Mouse (Mus musculus) cerebellum, postnatal 36 days (tissue): Measurements from ENCODE around the gene Arl6.

Experiments used
- DNase-seq, 2 experiments: peaks; one replicate each; pipeline ENCODE4 v3.0.0; 2021 to 2022; ENCODE audit warnings: mixed read lengths in 2 of 2

Arl6 gene

DNA sequence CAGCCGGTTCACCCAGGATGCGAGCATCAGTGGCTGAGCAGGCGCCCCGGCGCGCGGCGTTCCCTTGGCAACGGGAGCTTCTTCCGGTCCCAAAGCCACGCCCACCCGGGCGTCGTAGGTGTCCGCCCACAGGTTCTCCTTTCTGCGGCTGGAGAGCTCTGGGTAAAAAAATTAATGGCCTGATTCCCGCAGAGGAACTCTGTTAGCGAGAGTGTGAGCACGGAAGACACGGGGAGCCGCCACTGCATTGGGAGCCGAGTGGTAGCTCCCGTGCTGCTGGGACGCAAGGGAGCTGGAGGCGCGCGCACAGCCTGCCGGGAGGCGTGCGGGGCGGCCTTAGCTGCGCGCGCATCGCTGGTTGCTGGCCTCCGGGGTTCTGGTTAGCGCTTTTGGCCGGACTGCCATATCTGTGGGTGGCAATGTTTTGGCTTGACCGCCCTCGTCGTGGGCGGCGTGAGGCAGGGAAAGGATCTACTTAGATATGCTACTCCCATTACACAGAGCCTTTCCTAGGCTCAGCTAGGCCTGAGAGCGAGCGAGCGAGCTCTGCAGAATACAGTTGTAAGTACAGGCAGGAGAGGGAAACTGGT lies at the start of gene Arl6:
Gene Arl6 (minus strand): TSS at position 290 of the 590 bp plus-strand sequence.
- DNase-seq: peak; percentile 94 to 95

DNA sequence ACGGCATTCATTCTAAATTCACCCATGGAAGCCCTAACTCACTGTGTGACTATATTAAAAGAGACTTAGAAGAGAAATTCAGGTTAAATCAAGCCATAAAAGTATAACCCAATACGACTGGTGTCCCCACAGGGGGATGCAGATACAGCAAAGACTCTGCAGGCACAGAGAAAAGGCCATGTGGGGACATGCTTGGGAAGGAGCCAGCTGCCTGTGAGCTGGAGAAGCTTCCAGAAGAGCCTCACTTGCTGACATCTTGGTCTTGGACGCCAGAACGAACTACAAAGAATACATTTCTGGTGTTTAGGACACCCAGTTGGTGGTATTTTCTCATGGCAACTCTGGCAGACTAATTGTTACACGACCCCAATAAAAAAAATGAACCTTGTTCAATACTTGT lies 45.9 kb upstream of the Arl6 start:
- no peak for DNase-seq

DNA sequence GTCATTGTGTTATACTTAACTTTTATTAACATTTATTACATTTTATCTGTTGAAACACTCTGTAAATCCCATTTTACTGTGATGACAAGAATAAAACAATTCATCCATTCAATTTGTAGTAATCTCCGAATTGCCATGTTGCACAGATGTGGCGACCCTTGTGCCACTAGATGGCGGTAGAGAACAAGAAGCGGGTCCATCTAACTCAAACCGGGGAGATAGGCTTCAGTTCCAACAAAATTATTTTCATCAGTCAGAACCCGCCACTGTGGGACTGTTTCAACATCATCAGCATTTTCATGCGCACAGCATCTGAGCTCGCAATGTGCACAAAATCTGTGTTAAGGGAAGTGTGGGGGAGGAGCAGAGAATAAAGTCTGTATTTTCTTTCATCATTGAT lies 44.2 kb upstream of the Arl6 start:
- DNase-seq: peak; percentile 66 to 70

DNA sequence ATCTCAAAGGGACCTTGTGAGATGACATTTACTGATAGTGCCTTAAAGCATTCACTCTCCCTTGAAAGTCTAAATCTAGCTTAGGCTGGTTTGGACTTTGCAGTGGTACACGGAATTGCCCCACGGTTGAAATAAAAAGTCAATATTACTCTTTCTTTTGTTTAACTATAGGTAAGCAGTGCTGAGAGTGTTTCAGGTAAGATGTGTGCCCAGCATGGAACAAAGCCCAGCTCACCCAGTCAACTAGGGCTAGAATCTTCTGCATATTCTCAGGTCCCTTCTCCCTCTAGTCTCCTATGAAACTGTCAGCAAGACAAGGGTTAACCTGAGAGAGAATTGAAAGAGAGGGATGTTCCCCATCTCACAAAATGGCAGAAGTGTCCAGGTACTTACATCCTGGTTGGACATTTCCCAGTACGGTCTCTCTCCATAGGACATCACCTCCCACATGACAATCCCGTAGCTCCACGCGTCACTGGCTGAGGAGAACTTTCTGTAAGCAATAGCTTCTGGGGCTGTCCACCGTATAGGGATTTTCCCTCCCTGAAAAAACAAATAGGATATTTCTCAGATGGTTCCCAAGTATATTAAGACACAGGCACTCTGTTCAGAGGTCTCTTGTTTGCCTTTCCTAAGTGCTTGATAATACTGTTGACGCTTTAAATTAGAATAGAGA lies 43.2 kb upstream of the Arl6 start:
- no peak for DNase-seq

GRCm38 (mm10) chr16:59666938-59667337 lies 27.7 kb upstream of the Arl6 start:
- DNase-seq: no peak

DNA sequence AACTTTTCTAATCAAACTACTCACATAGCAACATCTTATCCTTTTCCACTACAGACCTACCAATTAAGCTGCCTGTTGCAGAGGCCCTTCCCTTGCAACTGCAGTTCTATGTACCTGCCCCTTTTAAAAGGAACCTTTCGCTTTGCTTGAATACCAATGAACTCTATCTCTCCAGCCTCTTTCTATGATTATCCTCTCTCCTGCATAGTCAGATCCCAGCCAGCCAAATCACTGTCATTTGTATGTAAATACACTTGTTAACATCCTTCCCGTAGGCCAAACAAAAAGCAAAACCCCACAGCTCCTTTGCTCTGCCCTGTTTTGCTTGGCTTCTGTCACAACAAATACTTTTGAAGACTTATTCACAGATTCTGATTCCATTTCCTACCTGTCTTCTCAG lies 4.6 kb upstream of the Arl6 start:
- no peak for DNase-seq

- no peak for DNase-seq
Measured at GRCm38 (mm10) chr16:59639985-59640384, 794 bp upstream of the Arl6 start.

- DNase-seq: peak; percentile 10 to 26
Measured at GRCm38 (mm10) chr16:59634598-59634997, 4.6 kb downstream of the Arl6 start.

- DNase-seq: no peak
Measured at GRCm38 (mm10) chr16:59621554-59621953, 17.6 kb downstream of the Arl6 start.

DNA sequence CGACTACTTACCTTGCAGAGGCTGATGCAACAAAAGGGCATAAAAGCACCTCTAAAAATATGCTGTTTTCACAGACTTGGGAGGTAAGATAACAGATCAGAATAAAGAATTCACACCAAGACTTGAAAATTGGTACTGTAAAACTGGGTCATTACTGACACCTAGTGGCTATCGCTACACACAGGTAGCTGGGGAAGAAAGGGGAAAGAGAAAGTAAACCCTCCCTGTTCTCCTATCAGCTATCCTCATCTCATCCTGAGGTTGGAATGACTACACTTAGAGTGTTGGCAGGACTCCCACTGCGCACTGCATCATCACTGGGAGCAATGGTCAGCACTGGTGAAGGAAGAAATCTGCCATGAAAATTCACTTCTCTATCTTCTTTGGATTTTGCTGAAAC lies 22.0 kb downstream of the Arl6 start:
- peak; percentile 9 to 31 for DNase-seq

- DNase-seq: no peak
Measured at GRCm38 (mm10) chr16:59615675-59616074, 23.5 kb downstream of the Arl6 start.

DNA sequence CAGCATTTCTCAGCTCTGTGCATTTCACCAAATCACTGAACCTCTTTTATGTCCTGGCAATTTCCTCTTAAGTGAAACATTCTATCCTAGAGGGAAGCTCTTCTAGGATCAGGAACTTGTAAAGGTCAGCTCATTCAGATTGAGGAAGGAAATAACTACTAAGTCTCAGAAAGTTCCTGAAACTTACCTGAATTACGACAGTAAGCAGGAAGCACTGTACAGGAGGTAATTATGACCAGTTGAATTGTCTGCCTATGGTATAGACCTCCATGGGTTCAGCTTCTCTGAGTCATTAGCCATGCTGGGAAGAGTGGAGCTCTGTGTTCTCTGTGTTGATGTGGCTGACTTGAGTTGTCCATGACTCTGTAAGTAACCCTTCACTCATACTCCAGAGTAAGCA lies 28.4 kb downstream of the Arl6 start:
- DNase-seq: no peak

DNA sequence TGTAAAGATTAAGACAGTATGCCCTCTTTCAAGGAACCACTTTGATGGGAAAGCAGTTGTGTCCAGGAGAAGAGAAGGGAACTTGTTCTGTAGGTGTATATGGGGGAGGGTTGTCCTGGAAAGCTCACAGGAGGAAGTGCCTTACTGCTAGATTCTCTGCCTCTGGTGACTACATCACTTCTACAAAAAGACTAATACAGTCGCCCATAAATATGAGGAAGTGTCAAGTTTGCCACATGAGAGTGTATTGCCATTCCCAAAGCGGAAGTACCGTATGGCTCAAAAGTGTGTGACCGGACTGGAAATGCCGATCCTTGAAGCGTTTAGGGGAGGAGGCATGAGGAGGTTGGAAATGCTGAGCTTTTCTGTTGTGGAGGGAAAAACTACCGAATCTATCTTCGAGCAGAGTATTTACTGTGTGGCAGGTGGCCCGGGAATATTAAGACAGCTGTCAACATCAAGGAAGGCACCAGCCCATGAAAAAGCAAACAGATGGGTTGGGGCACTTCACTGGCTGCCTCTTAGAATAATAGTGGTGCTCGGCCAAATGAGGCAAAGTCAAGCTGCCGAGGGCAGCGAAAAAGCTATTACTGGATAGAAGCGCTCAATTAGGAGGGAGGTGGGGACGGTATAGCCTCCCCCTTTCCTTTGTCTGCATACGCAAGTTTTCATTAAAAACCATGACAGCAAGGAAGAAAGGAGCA lies 35.0 kb downstream of the Arl6 start:
- no peak for DNase-seq

GRCm38 (mm10) chr16:59600311-59601251 lies 38.6 kb downstream of the Arl6 start, which contains the start of gene Crybg3:
Gene Crybg3, minus strand, starts transcription at chr16:59600979.
- peak; percentile 49 to 66 for DNase-seq

DNA sequence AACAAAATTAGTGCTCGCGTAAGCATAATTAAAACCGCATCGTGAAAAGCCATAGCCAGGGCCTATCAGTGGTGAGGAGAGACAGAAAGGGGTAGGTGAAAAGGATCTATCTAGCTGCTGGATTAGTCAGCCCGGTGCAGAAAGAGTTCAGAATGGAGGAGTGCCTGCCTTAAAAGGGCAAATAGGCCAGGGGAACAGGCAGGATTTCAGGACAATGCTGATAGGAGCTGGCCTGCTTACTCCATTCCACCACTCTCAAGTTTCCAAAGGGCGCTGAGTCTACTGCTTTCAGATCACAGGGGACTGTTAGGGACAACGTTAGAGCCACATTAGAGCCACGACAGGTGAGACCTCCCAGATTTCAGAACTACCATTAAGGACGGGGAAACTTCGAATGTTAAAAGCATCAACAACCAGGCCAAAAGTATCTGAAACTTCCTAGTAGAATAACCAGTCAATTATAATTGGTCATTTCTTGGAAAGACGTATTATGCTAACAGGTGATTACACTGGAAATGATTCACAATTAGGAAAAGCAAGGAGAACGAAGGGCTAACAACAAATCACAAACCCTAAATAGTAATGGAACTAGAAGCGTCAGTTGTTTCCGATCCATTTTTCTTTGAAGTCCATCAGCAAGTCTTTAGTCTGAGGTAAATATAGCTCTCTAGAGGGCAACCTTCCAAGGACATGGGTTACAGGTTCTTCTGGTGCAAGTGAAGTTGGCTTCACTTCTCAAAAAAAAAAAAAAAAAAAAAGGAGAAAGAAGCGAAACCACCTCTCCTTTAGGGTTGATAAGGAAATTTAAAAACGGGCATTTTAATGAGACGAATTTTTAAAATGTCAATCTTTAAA lies 39.6 kb downstream of the Arl6 start:
- DNase-seq: no peak

- DNase-seq: no peak
Measured at GRCm38 (mm10) chr16:59598997-59599396, 40.2 kb downstream of the Arl6 start.

GRCm38 (mm10) chr16:59597256-59597655 lies 41.9 kb downstream of the Arl6 start:
- no peak for DNase-seq

DNA sequence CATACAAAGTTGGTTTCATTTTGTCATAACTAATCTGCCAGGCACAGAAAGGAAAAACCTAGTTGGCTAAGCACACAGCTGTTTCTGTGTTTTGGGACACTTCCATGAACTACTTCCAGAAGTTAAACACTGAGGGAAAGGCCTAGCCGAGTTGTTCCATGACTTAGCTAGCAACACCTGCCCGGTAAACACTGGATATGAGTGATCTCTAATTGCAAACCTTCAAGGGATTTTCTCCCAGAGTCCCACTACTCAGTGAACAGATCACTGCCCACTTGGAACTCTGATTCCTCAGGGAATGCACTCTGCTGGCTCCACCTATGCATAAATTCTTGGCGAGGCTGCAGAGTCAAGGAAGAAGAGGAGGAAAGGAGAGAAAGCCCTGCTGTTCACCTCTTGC lies 44.5 kb downstream of the Arl6 start:
- DNase-seq: no peak

- DNase-seq: no peak
Measured at GRCm38 (mm10) chr16:59590790-59591189, 48.4 kb downstream of the Arl6 start.

DNA sequence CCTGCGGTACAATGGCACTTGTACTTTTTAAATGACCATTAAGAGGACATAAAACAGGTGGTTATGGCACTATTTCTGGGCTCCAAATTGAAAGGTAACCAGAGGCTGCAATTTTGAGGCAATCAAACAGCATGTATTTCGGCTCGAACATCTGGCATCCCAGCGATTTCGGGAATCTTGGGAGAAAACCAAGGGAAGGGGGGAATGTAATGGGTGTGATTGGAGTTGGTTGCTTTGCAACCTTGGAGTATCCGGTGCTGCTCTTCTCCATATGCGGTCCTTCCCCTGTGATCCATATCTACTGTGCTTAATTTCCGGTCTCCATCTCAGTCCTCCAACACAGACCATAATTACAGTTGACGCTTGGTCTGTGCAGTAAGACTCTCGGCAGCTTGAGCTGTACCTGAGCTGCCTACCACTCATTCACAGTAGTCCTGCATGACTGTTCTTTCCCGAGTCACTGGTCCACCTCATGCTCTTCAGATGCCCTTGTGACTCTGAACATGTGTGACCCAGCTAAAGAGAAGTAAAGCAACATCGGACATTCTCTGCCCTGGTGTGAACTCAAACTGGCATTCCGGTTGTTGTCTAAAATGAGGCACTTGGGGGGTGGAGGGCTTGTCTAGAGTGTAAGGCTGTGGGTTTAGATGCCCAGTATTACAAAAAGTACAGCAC lies 50.7 kb downstream of the Arl6 start:
- DNase-seq: no peak

- no peak for DNase-seq
Measured at GRCm38 (mm10) chr16:59587816-59588215, 51.4 kb downstream of the Arl6 start.
